In the genomic region with DNA sequence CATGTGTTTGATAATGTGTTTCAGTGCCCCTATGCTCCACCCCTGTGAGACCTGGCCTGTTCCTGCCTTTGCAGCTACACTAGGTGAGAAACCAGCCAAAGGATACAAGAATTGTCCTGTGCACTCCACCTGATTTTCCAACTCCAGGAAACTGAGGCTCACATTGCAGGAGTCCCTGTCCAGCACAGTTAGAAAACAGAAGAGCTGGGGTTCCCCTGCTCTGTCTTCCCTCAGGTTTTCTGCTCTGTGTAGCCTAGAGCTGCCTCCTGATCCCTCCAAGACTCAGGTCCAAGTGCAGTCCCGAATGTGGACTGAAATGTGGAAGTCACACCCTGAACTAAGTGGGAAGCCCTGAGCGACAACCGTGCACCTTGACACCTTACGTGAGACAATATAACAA, we compare ENCODE assay signal across 10 mouse cellular contexts. TPM values are rescaled to one million over a fixed set of nuclear protein-coding genes. Genes with fewer than 3 reads are reported as not detected.
A peak's percentile ranks its signal among the peaks of the same experiment; 100 is the strongest.
DNase-seq lines count a peak whose midpoint lies in the region; TF ChIP-seq lines count a peak whose summit lies in the region.
"Had no signal": no experiment of that assay in that cellular context is flagged by ENCODE, and none has a peak within 500 bp of the region (broad histone marks: within the 10 kb centered on the region; RNA-seq: fewer than 3 reads in every experiment).

No protein-coding gene starts in this region.

- 88% methylated on average over 4 of the region's 4 CpGs for WGBS in limb, embryonic 10.5 days

- no peak for TF ChIP-seq CTCF in E14TG2a.4 (conservative IDR thresholded peaks at IDR 0.05; ENCODE audit: low read length)

- H3K27me3 ChIP-seq in E14TG2a.4 (ENCODE audit: insufficient read depth, low read length): peaks cover 28% of the 10 kb centered on the region
- peaks cover 59% of the 10 kb centered on the region for H3K27me3 ChIP-seq in limb, embryonic 10.5 days (ENCODE audit: low read depth, poor library complexity, severe bottlenecking)

- no peaks in the 10 kb centered on the region for H3K9me3 ChIP-seq in E14TG2a.4 (ENCODE audit: low read length)
- H3K9me3 ChIP-seq in limb, embryonic 10.5 days (replicated peaks): no peaks in the 10 kb centered on the region

- peak; percentile 77 for DNase-seq in heart, adult 11 months
- no peak for DNase-seq in heart, adult 8-10 months (ENCODE audit: low spot score)
- DNase-seq in kidney, postnatal 10 days: peak; percentile 4
- DNase-seq in kidney, adult 8-10 months: no peak
- no peak for DNase-seq in limb, embryonic 10.5 days (ENCODE audit: low spot score)
- no peak for DNase-seq in left cerebral cortex, adult 9 months (ENCODE audit: low spot score in 2 of 2)
- no peak for DNase-seq in thymus, postnatal 4 days
- DNase-seq: gastrocnemius, postnatal 36 days had no signal

- H3K4me3 ChIP-seq in E14TG2a.4 (replicated peaks; ENCODE audit: low read length): peak overlapping the region; percentile 54
- peak overlapping the region; percentile 42; the same call in 1 of the 2 replicates for H3K4me3 ChIP-seq in limb, embryonic 10.5 days

- no peaks in the 10 kb centered on the region for H3K36me3 ChIP-seq in E14TG2a.4 (ENCODE audit: insufficient read depth, low read length)
- H3K36me3 ChIP-seq in limb, embryonic 10.5 days: no peaks in the 10 kb centered on the region

- H3K4me1 ChIP-seq in E14TG2a.4 (replicated peaks; ENCODE audit: low read depth, low read length): peaks cover 80% of the 10 kb centered on the region
- H3K4me1 ChIP-seq in limb, embryonic 10.5 days: peaks cover 23% of the 10 kb centered on the region

- H3K27ac ChIP-seq in limb, embryonic 10.5 days: no peak overlapping the region

RNA-seq across cellular contexts. Expression of gene Prnd, which starts 3.0 kb away (rescaled TPM):
- 1 to 10 TPM in 2 of 4 experiments, under 1 TPM in 2; 0.22 to 1.8 (median 1.2) TPM for total RNA-seq in heart, adult 8-10 months (2022)
- polyA plus RNA-seq in limb, embryonic 10.5 days (2016; fragmentation: Nextera tagmentation; extraction: Ambion mirVana): 11.0 and 13.7 TPM in 2 replicates

RNA-seq across cellular contexts. Expression of gene Prn, which starts 44.0 kb away (rescaled TPM):
- total RNA-seq in heart, adult 8-10 months (2022): under 1 TPM in 3 of 4 experiments, not detected in 1; 0.20 to 0.69 (median 0.38) TPM
- not detected in 2 replicates for polyA plus RNA-seq in limb, embryonic 10.5 days (2016; fragmentation: Nextera tagmentation; extraction: Ambion mirVana)
- total RNA-seq: adrenal gland, postnatal 4 days had no signal

RNA-seq across cellular contexts. Expression of gene Prnp, which starts 44.0 kb away (rescaled TPM):
- total RNA-seq in heart, adult 8-10 months (2022): 100 to 1,000 TPM; 135 to 164 (median 149) TPM
- polyA plus RNA-seq in limb, embryonic 10.5 days (2016; fragmentation: Nextera tagmentation; extraction: Ambion mirVana): 9.8 and 19.3 TPM in 2 replicates

Comparison
In these comparisons a context has a peak if more than half of its experiments do, and no peak if none do; other contexts are left out.
1. DNase-seq: peak in heart, adult 11 months (single experiment) and kidney, postnatal 10 days (single experiment); none in heart, adult 8-10 months (single experiment), kidney, adult 8-10 months (0 of 2), limb, embryonic 10.5 days (single experiment), left cerebral cortex, adult 9 months (0 of 2) and thymus, postnatal 4 days (single experiment).